Mouse (Mus musculus) limb, embryonic 11.5 days (tissue): ENCODE results near the gene Cpeb3. TPM values are rescaled to one million over a fixed set of nuclear protein-coding genes. Genes with fewer than 3 reads are reported as not detected.
A peak's percentile ranks its signal among the peaks of the same experiment; 100 is the strongest.
"Not testable (repeated sequence)": the region's sequence is repeated elsewhere in the genome, so short reads cannot be mapped to it uniquely, and the experiment has no call there.

ENCODE experiments used
- ATAC-seq: fragments of 200-750 bp; cut with Nextera tagmentation; 2 replicates; pipeline ENCODE4 v1.8.0; 2017; ENCODE audit warnings: low read depth; ENCODE audit not compliant: insufficient number of reproducible peaks, low FRiP score, low TSS enrichment
- DNase-seq: peaks from one replicate; pipeline ENCODE4 v3.0.0-alpha.2; 2015; ENCODE audit warnings: low spot score
- H3K27ac ChIP-seq: fragments of 300-500 bp; sonication (generic); replicated peaks from 2 replicates; pipeline ENCODE4 v1.5.1; 2014; ENCODE audit warnings: low read depth, mild to moderate bottlenecking, low read length
- H3K27me3 ChIP-seq: fragments of 300-500 bp; sonication (generic); 2 replicates; pipeline ENCODE4 v1.6.1; 2014; ENCODE audit warnings: mild to moderate bottlenecking, low read length, mixed read lengths; ENCODE audit not compliant: control insufficient read depth, insufficient read depth
- H3K36me3 ChIP-seq: fragments of 300-500 bp; sonication (generic); 2 replicates; pipeline ENCODE4 v1.6.1; 2014; ENCODE audit warnings: mild to moderate bottlenecking, low read length, moderate library complexity, mixed read lengths; ENCODE audit not compliant: control insufficient read depth, insufficient read depth
- H3K4me1 ChIP-seq: fragments of 300-500 bp; sonication (generic); 2 replicates; pipeline ENCODE4 v1.6.1; 2014; ENCODE audit warnings: low read length, mixed read lengths; ENCODE audit not compliant: control insufficient read depth, insufficient read depth
- H3K4me2 ChIP-seq: fragments of 300-500 bp; sonication (generic); 2 replicates; pipeline ENCODE4 v1.6.1; 2014; ENCODE audit warnings: low read depth, mild to moderate bottlenecking, moderate library complexity; ENCODE audit not compliant: severe bottlenecking
- H3K4me3 ChIP-seq: fragments of 300-500 bp; sonication (generic); 2 replicates; pipeline ENCODE4 v1.5.1; 2014; ENCODE audit warnings: low read depth, low read length
- H3K9ac ChIP-seq: fragments of 300-500 bp; sonication (generic); 2 replicates; pipeline ENCODE4 v1.6.1; 2014; ENCODE audit warnings: mild to moderate bottlenecking, low read length
- H3K9me3 ChIP-seq: fragments of 300-500 bp; sonication (generic); 2 replicates; pipeline ENCODE4 v1.6.1; 2016; ENCODE audit warnings: low read length; ENCODE audit not compliant: control insufficient read depth
- WGBS: fragments of 180-500 bp; shearing (Covaris S2); extraction: QIAGEN DNeasy Blood & Tissue Kit; methylation state at CpG from one replicate; pipeline ENCODE4 v1.1.7; 2014; 5-methylcytosine and 5-hydroxymethylcytosine counted together
- polyA plus RNA-seq: library from polyadenylated mRNA; unstranded; fragments of >200 nt; fragmentation: Nextera tagmentation; extraction: Ambion mirVana; gene quantifications from 2 replicates; pipeline ENCODE4 v1.2.1, GENCODE M21; 2014

Cpeb3 gene
- polyA plus RNA-seq, 1 experiment from 2014 or later: 0.68 TPM

DNA sequence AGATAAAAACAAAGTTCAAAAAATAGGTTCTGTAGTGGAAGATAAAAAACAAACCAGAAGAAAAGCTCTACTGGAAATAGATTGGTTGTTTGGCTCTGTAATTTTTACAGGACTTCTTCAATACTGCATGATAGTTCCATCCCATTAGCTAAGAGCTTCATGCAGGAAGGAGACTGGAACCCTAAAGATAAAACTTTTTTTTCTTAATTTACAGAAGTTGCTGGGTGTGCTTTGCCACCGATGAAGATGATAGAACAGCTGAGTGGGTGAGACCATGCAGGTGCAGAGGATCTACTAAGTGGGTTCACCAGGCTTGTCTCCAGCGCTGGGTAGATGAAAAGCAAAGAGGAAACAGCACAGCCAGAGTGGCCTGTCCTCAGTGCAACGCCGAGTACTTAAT lies 2.1 kb upstream of the Cpeb3 start:
- WGBS: 95% methylated on average over 4 of the region's 4 CpGs
- H3K4me1 ChIP-seq: peaks cover 7% of the 10 kb centered on the region; the same call in 1 of the 2 replicates
- no peak overlapping the region for H3K4me2 ChIP-seq
- no peaks in the 10 kb centered on the region for H3K9me3 ChIP-seq
- DNase-seq (no peak), ATAC-seq (no peak)
- no peak overlapping the region for H3K4me3 ChIP-seq
- no peak overlapping the region for H3K9ac ChIP-seq
- peaks cover 5% of the 10 kb centered on the region; the same call in 1 of the 2 replicates for H3K36me3 ChIP-seq
- no peak overlapping the region for H3K27ac ChIP-seq
- no peaks in the 10 kb centered on the region for H3K27me3 ChIP-seq

DNA sequence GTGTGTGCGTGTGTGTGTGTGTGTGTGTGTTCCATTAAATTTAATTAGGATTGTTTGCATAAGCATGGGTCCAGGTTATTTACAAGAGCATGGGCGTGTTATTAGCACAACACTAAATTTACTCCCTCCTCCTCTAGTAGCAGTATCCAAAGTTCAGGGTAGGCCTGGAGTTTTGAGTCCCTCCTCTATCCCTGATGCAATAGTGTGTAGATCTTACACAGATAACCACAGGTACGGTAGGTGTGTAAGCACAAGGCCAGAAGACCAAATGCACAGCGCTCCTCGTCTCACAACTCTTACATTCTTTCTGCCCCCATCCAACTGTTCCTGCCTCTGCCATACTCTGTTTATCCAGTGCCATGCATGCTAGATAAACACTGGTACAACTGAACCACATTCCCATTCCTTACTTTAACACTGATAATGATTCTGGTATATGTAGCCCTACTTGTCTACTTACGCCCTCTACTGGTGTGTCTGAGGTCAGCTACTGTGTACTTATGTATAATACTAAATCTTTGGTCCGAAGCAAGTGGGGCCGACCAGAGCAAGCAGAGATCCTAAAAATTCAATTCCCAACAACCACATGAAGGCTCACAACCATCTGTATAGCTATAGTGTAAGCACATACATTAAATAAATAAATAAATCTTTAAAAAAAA lies 1.2 kb upstream of the Cpeb3 start:
- Histone ChIP-seq H3K9ac (no peak overlapping the region), H3K36me3 (peaks cover 5% of the 10 kb centered on the region; the same call in 1 of the 2 replicates), H3K4me1 (peaks cover 7% of the 10 kb centered on the region; the same call in 1 of the 2 replicates), H3K27ac (no peak overlapping the region), H3K9me3 (no peaks in the 10 kb centered on the region), H3K27me3 (no peaks in the 10 kb centered on the region), H3K4me3 (no peak overlapping the region), H3K4me2 (no peak overlapping the region)
- DNase-seq (no peak), ATAC-seq (no peak)
- 88% methylated on average over 8 of the region's 8 CpGs for WGBS

DNA sequence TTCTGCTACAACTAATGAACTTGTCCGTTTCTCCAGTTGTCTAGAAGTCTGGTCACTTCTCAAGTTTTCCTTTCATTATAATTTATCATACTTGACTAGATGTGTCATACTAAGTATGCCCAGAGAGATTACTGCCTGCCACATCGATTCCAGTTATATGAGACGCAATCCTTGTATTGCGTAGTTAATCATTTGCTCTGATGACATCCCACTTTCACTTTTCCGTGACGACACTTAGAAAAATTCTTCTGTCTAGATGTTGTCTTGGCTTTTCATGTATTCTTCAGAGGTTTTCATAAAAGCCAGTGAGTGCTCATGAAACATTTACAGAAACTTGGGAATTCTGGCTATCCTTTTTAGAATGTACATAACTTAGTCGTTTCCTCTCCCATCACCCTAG lies 585 bp upstream of the Cpeb3 start:
- peaks cover 7% of the 10 kb centered on the region; the same call in 1 of the 2 replicates for H3K4me1 ChIP-seq
- peak overlapping the region; percentile 97 for H3K4me3 ChIP-seq
- H3K27me3 ChIP-seq: no peaks in the 10 kb centered on the region
- no peak for DNase-seq
- no peak for ATAC-seq
- WGBS: 83% methylated on average over 7 of the region's 7 CpGs
- H3K4me2 ChIP-seq: peak overlapping the region; percentile 74
- no peak overlapping the region for H3K9ac ChIP-seq
- no peak overlapping the region for H3K27ac ChIP-seq
- H3K9me3 ChIP-seq: no peaks in the 10 kb centered on the region
- H3K36me3 ChIP-seq: peaks cover 5% of the 10 kb centered on the region; the same call in 1 of the 2 replicates

DNA sequence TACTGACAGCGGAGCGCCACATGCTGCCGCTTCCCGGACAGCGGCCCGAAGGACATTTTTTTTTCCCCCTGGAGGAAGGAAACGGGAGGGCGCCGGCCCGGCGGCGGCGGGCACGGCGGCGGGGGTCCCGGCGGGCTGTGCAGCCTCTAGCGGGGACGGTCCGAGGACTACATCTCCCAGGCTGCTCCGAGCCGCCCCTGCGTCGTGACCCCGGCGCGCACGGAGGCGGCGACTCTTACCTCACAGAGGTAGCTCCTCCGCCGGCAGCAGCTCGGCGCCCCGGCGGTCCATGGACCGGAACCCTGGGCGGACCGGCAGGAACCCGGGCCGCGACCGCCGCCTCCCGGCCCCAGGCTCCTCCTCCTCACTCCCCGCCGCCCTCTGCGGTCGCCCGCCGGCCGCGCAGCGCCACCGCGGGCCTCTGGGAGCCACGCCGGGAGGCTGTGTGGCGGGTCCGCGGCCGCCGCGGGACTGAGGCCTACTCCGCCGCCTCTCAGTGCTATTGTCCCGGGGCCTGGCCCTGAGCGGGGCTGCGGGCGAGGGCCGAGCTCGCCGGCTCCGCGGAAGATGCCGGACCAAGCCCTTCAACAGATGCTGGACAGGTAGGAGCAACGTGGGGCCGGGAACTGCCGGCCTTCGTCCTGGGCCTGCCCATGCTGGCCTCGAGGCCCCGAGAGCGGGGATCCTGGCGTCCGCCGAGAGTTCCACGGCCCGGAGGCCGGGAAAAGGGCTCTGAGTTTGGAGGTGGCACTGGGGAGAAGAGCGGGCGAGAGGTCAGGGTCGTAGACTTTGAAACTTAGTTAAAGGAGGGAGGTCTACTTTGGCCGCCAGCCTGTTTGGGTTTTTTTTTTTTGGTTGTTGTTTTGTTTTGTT lies 862 bp downstream of the Cpeb3 start, which contains the start of gene March5:
Gene March5 (plus strand): TSS at position 241 of the 873 bp plus-strand sequence.
- peak; percentile 95 for ATAC-seq
- peak within 1 kb of the TSS; percentile 81 for H3K27ac ChIP-seq
- H3K9me3 ChIP-seq: no peaks in the 10 kb centered on the region
- peaks cover 7% of the 10 kb centered on the region; the same call in 1 of the 2 replicates for H3K4me1 ChIP-seq
- H3K36me3 ChIP-seq: peaks cover 5% of the 10 kb centered on the region; the same call in 1 of the 2 replicates
- peak within 1 kb of the TSS; percentile 98 for H3K9ac ChIP-seq
- H3K4me2 ChIP-seq: peak within 1 kb of the TSS; percentile 74
- peak; percentile 91 for DNase-seq
- under 1% methylated on average over 81 of the region's 94 CpGs for WGBS
- no peaks in the 10 kb centered on the region for H3K27me3 ChIP-seq
- peak within 1 kb of the TSS; percentile 97 for H3K4me3 ChIP-seq

DNA sequence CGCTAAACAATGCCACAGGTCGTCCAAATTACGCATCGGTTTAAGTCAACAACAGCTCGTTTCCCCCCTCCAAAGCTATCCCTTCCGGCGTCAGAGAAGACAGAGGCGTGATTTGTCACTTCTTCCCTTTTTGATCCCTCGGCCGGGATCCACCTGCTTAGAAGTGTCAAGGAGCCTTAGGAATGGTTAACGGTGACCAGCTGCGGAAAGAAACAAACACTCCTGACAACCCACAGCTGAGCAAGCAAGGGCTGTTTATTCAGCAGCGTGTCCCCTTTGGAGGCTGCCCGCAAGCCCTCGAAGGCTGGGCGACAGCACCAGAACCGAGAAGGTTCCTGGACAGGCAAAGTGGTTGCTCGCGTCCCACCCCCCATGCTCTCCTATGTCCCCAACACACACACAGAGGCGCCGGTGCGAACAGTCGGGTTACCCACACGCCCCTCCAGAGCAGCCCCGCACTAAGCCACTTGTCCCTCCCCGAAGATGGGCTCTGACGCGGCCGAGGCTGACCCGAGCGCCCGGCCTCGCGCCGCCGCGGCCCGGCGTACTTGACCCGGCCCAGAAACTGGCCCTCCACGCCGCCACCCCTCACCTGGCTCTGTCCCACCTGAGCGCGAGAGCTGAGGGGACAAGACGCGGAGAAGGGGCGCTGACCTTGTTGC lies 1.6 kb downstream of the Cpeb3 start:
- Histone ChIP-seq H3K27ac (no peak overlapping the region), H3K9ac (peak overlapping the region; percentile 98), H3K27me3 (no peaks in the 10 kb centered on the region), H3K9me3 (no peaks in the 10 kb centered on the region), H3K4me2 (peak overlapping the region; percentile 74), H3K36me3 (peaks cover 5% of the 10 kb centered on the region; the same call in 1 of the 2 replicates), H3K4me1 (peaks cover 7% of the 10 kb centered on the region; the same call in 1 of the 2 replicates), H3K4me3 (peak overlapping the region; percentile 97)
- ATAC-seq (peak; percentile 70), DNase-seq (no peak)
- WGBS: under 1% methylated on average over 45 of the region's 47 CpGs

DNA sequence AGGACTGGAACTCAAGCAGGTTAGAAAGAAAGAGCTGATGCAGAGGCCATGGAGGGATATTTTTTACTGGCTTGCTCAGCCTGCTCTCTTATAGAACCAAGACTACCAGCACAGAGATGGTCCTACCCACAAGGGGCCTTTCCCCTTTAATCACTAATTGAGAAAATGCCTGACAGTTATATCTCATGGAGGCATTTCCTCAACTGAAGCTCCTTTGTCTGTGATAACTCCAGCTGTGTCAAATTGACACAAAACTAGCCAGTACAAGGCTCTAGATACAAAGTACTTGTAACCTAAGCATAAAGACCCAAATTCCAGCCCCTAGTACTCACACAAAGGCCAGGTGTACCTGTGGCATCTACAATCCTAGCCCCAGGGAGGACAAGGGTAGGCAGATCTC lies 3.2 kb downstream of the Cpeb3 start:
- H3K4me1 ChIP-seq, H3K9me3 ChIP-seq, H3K4me3 ChIP-seq, H3K27me3 ChIP-seq, ATAC-seq, H3K27ac ChIP-seq, H3K9ac ChIP-seq, H3K4me2 ChIP-seq, DNase-seq, H3K36me3 ChIP-seq: not testable (repeated sequence)

DNA sequence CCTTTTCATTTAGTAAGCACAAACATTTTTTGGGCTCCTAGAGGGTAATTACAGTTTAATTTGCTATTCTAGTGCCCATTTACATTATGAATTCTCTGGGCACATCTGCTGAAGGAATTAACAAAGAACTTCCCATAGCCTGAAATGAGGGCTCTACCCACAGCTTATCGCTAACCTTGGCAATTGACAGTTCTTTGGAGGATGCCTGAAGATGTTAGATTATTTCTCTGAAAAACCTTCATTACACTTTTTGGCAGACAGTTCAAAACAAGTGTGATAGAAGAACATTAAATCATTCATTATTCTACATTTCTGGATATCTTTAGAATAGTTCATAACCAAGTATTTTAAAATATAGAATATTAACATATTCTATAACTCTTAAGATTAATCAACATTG lies 5.0 kb downstream of the Cpeb3 start:
- no peak for ATAC-seq

DNA sequence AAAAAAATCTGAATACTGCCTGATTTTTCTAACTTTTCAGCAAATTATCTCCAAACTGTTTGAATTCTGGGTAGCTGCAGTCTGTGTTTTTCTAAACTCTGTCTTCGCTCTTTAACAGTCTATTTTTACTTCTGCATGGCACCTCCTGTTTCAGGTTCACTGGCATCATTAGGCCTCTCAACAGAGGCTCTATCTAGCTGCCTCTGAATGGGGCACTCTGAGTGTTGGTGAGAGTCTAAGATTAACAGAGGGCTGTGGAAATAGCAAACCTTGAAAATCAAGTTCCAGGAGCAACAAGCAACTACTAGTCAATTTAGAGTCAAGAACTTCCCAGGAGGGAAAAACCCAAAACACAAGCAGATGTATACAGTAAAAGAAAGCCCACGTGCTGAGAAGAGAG lies 8.5 kb downstream of the Cpeb3 start:
- WGBS: 84% methylated on average over 2 of the region's 2 CpGs

More for the DNA sequence above, 5.0 kb downstream of the Cpeb3 start:
- Histone ChIP-seq H3K4me1 (no peaks in the 10 kb centered on the region), H3K4me2 (no peak overlapping the region), H3K36me3 (no peaks in the 10 kb centered on the region), H3K4me3 (no peak overlapping the region), H3K9me3 (no peaks in the 10 kb centered on the region), H3K27me3 (no peaks in the 10 kb centered on the region), H3K27ac (no peak overlapping the region), H3K9ac (no peak overlapping the region)
- 89% methylated on average over 1 of the region's 1 CpGs for WGBS
- DNase-seq: no peak

More for the DNA sequence above, 8.5 kb downstream of the Cpeb3 start:
- H3K36me3 ChIP-seq: no peaks in the 10 kb centered on the region
- no peaks in the 10 kb centered on the region for H3K27me3 ChIP-seq
- H3K9me3 ChIP-seq: no peaks in the 10 kb centered on the region
- no peak overlapping the region for H3K9ac ChIP-seq
- ATAC-seq (no peak), DNase-seq (no peak)
- H3K27ac ChIP-seq: no peak overlapping the region
- H3K4me3 ChIP-seq: no peak overlapping the region
- no peak overlapping the region for H3K4me2 ChIP-seq
- H3K4me1 ChIP-seq: no peaks in the 10 kb centered on the region
